Mouse (Mus musculus) heart, adult 11 months (tissue): ENCODE results near the gene Btbd19.
A peak's percentile ranks its signal among the peaks of the same experiment; 100 is the strongest.

Source experiments
- DNase-seq: peaks from one replicate; pipeline ENCODE4 v3.0.0; 2022

The Btbd19 gene

GRCm38 (mm10) chr4:117125348-117125909 lies at the start of gene Btbd19:
Btbd19 (minus strand) TSS chr4:117125725.
- peak; percentile 99 for DNase-seq

- no peak for DNase-seq
These were observed 44.4 kb upstream of the Btbd19 start for GRCm38 (mm10) chr4:117169936-117170335.

GRCm38 (mm10) chr4:117161183-117161582 lies 35.7 kb upstream of the Btbd19 start:
- DNase-seq = no peak

- DNase-seq = no peak
These were observed 34.1 kb upstream of the Btbd19 start for GRCm38 (mm10) chr4:117159666-117160065.

GRCm38 (mm10) chr4:117156372-117156771 lies 30.8 kb upstream of the Btbd19 start:
- no peak for DNase-seq

GRCm38 (mm10) chr4:117155792-117156355 lies 30.3 kb upstream of the Btbd19 start, which contains the start of gene Rps8:
Rps8 (minus strand) TSS chr4:117156243.
- peak; percentile 99 for DNase-seq

GRCm38 (mm10) chr4:117155020-117155791 lies 29.7 kb upstream of the Btbd19 start:
- DNase-seq = peak; percentile 94

GRCm38 (mm10) chr4:117152714-117153113 lies 27.2 kb upstream of the Btbd19 start:
- no peak for DNase-seq

GRCm38 (mm10) chr4:117151416-117151815 lies 25.9 kb upstream of the Btbd19 start:
- no peak for DNase-seq

GRCm38 (mm10) chr4:117150212-117150733 lies 24.7 kb upstream of the Btbd19 start:
- DNase-seq = no peak

- DNase-seq = no peak
These were observed 24.0 kb upstream of the Btbd19 start for GRCm38 (mm10) chr4:117149291-117150211.

GRCm38 (mm10) chr4:117148815-117149214 lies 23.3 kb upstream of the Btbd19 start:
- peak; percentile 88 for DNase-seq

GRCm38 (mm10) chr4:117148047-117148713 lies 22.7 kb upstream of the Btbd19 start:
- DNase-seq = no peak

- peak; percentile 98 for DNase-seq
These were observed 20.7 kb upstream of the Btbd19 start for GRCm38 (mm10) chr4:117146176-117146575.

GRCm38 (mm10) chr4:117145248-117145647 lies 19.7 kb upstream of the Btbd19 start:
- no peak for DNase-seq

GRCm38 (mm10) chr4:117143023-117143422 lies 17.5 kb upstream of the Btbd19 start:
- DNase-seq = no peak

- DNase-seq = no peak
These were observed 15.1 kb upstream of the Btbd19 start for GRCm38 (mm10) chr4:117140613-117141012.

- DNase-seq = no peak
These were observed 13.7 kb upstream of the Btbd19 start for GRCm38 (mm10) chr4:117139217-117139612.

- DNase-seq = no peak
These were observed 13.0 kb upstream of the Btbd19 start for GRCm38 (mm10) chr4:117138295-117139216.

GRCm38 (mm10) chr4:117136034-117136433 lies 10.5 kb upstream of the Btbd19 start:
- DNase-seq = no peak

GRCm38 (mm10) chr4:117134601-117134995 lies 9.1 kb upstream of the Btbd19 start:
- no peak for DNase-seq
